In genomic region chr3:21427408-21428031, GRCm38 (mm10) we compare ENCODE assay signal across 13 mouse cellular contexts.
DNase-seq lines count a peak whose midpoint lies in the region; ATAC-seq and TF ChIP-seq lines count a peak whose summit lies in the region.
"Had no signal": no experiment of that assay in that cellular context is flagged by ENCODE, and none has a peak within 500 bp of the region (broad histone marks: within the 10 kb centered on the region; RNA-seq: fewer than 3 reads in every experiment).

No protein-coding gene starts in this region.

- TF ChIP-seq CTCF in heart, adult 2 months (IDR thresholded peaks at IDR 0.05): no peak

- no peak for DNase-seq in heart, adult 2 months
- DNase-seq in heart, embryonic 10.5 days (ENCODE audit: low spot score): no peak
- peak; percentile 74 for DNase-seq in limb, embryonic 14.5 days (ENCODE audit: low spot score)
- DNase-seq in limb, embryonic 10.5 days (ENCODE audit: low spot score): no peak
- DNase-seq in brain, embryonic 18.5 days (ENCODE audit: low read depth, low spot score): peak; percentile 43
- DNase-seq in kidney, postnatal 10 days: peak; percentile 30
- DNase-seq in retina, embryonic 14.5 days (ENCODE audit: low spot score): no peak
- DNase-seq in gastrocnemius, adult 18-20 months (ENCODE audit: low spot score): no peak
- DNase-seq: cerebellum, adult 8-10 months; retina, postnatal 1 day had no signal

- TF ChIP-seq POLR2A in heart, adult 2 months (IDR thresholded peaks at IDR 0.05; ENCODE audit: insufficient read depth, low read depth, low read length): no peak
- no peak for TF ChIP-seq POLR2A in limb, embryonic 14.5 days (IDR thresholded peaks at IDR 0.05; ENCODE audit: borderline replicate concordance, extremely low read depth, insufficient read depth, insufficient read length)

- H3K9me3 ChIP-seq in heart, embryonic 10.5 days: no peaks in the 10 kb centered on the region
- H3K9me3 ChIP-seq in limb, embryonic 14.5 days (ENCODE audit: control insufficient read depth, low read length): no peaks in the 10 kb centered on the region
- no peaks in the 10 kb centered on the region for H3K9me3 ChIP-seq in limb, embryonic 10.5 days (replicated peaks)
- H3K9me3 ChIP-seq: hindbrain, embryonic 15.5 days; limb, embryonic 13.5 days had no signal

- no peaks in the 10 kb centered on the region; the same call in 1 of the 2 replicates for H3K36me3 ChIP-seq in heart, adult 2 months (ENCODE audit: control insufficient read depth, insufficient read depth, low read length)
- no peaks in the 10 kb centered on the region for H3K36me3 ChIP-seq in heart, embryonic 10.5 days
- H3K36me3 ChIP-seq in limb, embryonic 14.5 days (ENCODE audit: control insufficient read depth, insufficient read depth, low read length): no peaks in the 10 kb centered on the region
- no peaks in the 10 kb centered on the region for H3K36me3 ChIP-seq in limb, embryonic 10.5 days
- H3K36me3 ChIP-seq: hindbrain, embryonic 15.5 days; limb, embryonic 13.5 days had no signal

- no peak overlapping the region for H3K9ac ChIP-seq in heart, adult 2 months (ENCODE audit: low read depth, low read length)
- H3K9ac ChIP-seq in limb, embryonic 14.5 days (ENCODE audit: low read depth, low read length, severe bottlenecking): no peak overlapping the region
- H3K9ac ChIP-seq: hindbrain, embryonic 15.5 days; limb, embryonic 13.5 days had no signal

- intact Hi-C loops in heart, adult 2 months (cut with DNase I): loop anchor here (5.0 to 10.0 kb wide), 2 partner anchors 50 to 507 kb away; no protein-coding TSS in a partner anchor

- H3K27ac ChIP-seq in heart, adult 2 months: peak overlapping the region; percentile 27; the same call in 1 of the 2 replicates
- H3K27ac ChIP-seq in heart, embryonic 10.5 days: no peak overlapping the region
- H3K27ac ChIP-seq in limb, embryonic 14.5 days (replicated peaks; ENCODE audit: low read depth, low read length): no peak overlapping the region
- no peak overlapping the region for H3K27ac ChIP-seq in limb, embryonic 10.5 days
- H3K27ac ChIP-seq: hindbrain, embryonic 15.5 days; limb, embryonic 13.5 days had no signal

- no peaks in the 10 kb centered on the region for H3K79me2 ChIP-seq in heart, adult 2 months (replicated peaks; ENCODE audit: control insufficient read depth, insufficient read depth, low read length)

- ATAC-seq in limb, embryonic 14.5 days (ENCODE audit: low FRiP score, low read depth): no peak

- H3K4me3 ChIP-seq in heart, adult 2 months: no peak overlapping the region
- no peak overlapping the region for H3K4me3 ChIP-seq in heart, embryonic 10.5 days
- H3K4me3 ChIP-seq in limb, embryonic 14.5 days (replicated peaks; ENCODE audit: low read length): no peak overlapping the region
- no peak overlapping the region for H3K4me3 ChIP-seq in limb, embryonic 10.5 days
- H3K4me3 ChIP-seq: hindbrain, embryonic 15.5 days; limb, embryonic 13.5 days had no signal

- no peak for TF ChIP-seq EP300 in heart, adult 2 months (IDR thresholded peaks at IDR 0.05; ENCODE audit: insufficient read depth, low read depth, low read length)

- WGBS in heart, adult 2 months: 45% methylated on average over 6 of the region's 6 CpGs
- WGBS in heart, embryonic 10.5 days: 65% methylated on average over 6 of the region's 6 CpGs
- 37% methylated on average over 6 of the region's 6 CpGs for WGBS in limb, embryonic 14.5 days
- WGBS in limb, embryonic 10.5 days: 53% methylated on average over 6 of the region's 6 CpGs

- H3K4me1 ChIP-seq in heart, adult 2 months (ENCODE audit: control insufficient read depth, insufficient read depth, low read length): peaks cover 4% of the 10 kb centered on the region
- H3K4me1 ChIP-seq in heart, embryonic 10.5 days: 0 out of 2 replicates have a peak, but pooled peaks cover 4% of the 10 kb centered on the region
- H3K4me1 ChIP-seq in limb, embryonic 14.5 days (ENCODE audit: control insufficient read depth, insufficient read depth, low read length): no peaks in the 10 kb centered on the region
- H3K4me1 ChIP-seq in limb, embryonic 10.5 days: peaks cover 10% of the 10 kb centered on the region; the same call in 1 of the 2 replicates
- H3K4me1 ChIP-seq: limb, embryonic 13.5 days had no signal

- H3K27me3 ChIP-seq in heart, adult 2 months (ENCODE audit: control insufficient read depth, insufficient read depth, low read length): no peaks in the 10 kb centered on the region
- no peaks in the 10 kb centered on the region for H3K27me3 ChIP-seq in heart, embryonic 10.5 days (ENCODE audit: insufficient read depth, poor library complexity, severe bottlenecking)
- no peaks in the 10 kb centered on the region for H3K27me3 ChIP-seq in limb, embryonic 14.5 days (ENCODE audit: control insufficient read depth, insufficient read depth, low read length)
- H3K27me3 ChIP-seq in limb, embryonic 10.5 days (ENCODE audit: low read depth, poor library complexity, severe bottlenecking): no peaks in the 10 kb centered on the region
- H3K27me3 ChIP-seq: CH12.LX; hindbrain, embryonic 15.5 days; limb, embryonic 13.5 days had no signal

- no peak overlapping the region for H3K4me2 ChIP-seq in limb, embryonic 14.5 days (replicated peaks; ENCODE audit: low read depth, low read length, severe bottlenecking)
- H3K4me2 ChIP-seq: hindbrain, embryonic 15.5 days; limb, embryonic 13.5 days had no signal

Comparison
In these comparisons a context has a peak if more than half of its experiments do, and no peak if none do; other contexts are left out.
1. DNase-seq: peak in limb, embryonic 14.5 days (single experiment), brain, embryonic 18.5 days (single experiment) and kidney, postnatal 10 days (single experiment); none in heart, adult 2 months (0 of 2), heart, embryonic 10.5 days (single experiment), limb, embryonic 10.5 days (single experiment), retina, embryonic 14.5 days (single experiment) and gastrocnemius, adult 18-20 months (single experiment).